Mouse (Mus musculus) frontal cortex, adult 2 months (tissue): ENCODE data around the gene Fmnl1. TPM values are rescaled to one million over a fixed set of nuclear protein-coding genes. Genes with fewer than 3 reads are reported as not detected.

ENCODE experiments used
- DNase-seq, 2 experiments: peaks; one replicate each; pipeline ENCODE4 v3.0.0; 2022; ENCODE audit warnings: low spot score in 1 of 2; ENCODE audit errors: extremely low spot score in 1 of 2
- polyA plus RNA-seq: library from polyadenylated mRNA; depleted of rRNA; stranded (reverse); fragments of >200 nt; gene quantifications from 2 replicates; pipeline ENCODE4 v1.2.3, GENCODE M21; 2012; rRNA removed

Fmnl1 gene
- 76.2 and 85.2 TPM in 2 replicates for polyA plus RNA-seq

DNA sequence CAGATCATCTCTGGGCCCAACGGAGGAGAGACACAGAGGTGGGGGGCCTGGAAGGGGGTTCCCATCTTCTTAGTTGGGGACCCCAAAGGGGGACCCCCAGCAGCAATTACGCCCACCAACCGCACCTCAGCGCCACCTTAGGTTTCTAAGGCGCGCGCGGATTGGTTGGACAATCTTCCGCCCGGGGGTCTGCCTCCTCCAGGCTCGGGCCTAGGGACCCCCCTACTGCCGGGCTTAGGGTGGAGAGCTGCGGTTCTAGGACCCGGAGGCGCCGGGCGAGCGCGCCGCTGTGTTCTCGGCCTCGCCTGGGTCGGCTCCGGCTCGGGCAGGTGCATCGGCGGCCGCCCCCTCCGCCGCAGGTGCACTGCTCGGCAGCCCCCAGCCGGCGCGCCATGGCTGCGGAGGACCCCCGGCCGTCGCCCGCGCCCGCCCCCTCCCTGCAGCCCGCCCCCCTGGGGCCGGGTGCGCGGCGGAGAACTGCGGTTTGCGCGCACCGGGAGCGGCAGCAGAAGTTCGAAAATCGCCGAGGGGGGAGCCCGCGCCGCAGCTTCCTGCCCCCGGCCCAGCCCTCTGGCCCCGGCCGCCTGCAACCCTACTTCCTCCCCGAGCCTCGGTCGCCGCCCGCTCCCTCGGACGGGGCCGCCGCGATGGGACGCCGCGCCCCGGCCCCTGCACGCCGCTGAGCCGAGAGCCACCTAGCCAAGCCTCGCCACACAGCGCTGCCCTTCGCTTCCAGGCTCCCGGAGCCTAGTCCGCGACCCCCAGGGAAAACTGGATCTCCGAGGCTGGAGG is at the start of gene Fmnl1:
TSS of gene Fmnl1 (plus strand) at position 614 of the 792 bp plus-strand sequence.
- DNase-seq: no peak

DNA sequence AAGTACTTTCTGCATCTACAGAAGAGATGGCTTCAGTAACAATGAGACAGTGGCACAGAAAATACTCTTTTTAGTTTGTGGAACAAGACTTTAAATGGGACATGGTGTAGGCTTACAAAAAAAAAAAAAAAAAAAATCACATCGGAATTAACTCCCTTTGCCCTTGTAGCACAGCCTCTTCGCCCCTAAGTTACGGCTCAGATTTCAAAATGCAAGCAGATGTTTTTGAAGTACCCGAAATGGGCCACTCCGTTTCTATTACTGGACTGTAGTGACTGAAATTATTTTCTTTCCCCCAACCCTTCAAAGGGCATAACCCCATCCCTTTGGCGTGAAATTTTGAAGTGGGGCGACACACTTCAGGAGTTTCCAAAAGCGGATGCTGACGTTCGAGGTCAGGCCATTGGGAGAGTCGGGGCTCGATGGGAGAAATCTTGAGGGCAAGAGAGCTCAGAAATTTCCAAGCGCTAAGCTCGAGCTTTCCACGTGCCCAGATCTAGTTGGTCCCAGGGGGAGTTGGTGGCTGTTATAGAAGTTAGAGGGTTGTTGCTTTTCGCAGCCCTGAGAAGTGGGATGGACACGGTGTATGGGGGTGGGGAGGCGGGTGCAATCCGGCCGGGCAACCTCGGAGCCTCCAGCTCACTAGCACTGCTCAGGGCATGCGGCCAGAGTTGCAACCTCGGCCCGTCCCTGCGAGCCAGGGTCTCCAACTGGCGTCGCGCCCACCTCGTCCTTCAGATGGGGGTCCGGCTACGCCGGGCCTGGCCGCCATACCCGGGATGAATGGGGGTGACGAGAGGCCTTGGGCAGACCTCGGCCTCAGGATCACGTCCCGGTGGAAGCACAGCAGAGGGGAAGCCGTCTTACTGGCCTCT is 39.0 kb upstream of the Fmnl1 start, which contains the start of gene Hexim2:
TSS of gene Hexim2 (plus strand) at position 729 of the 875 bp plus-strand sequence.
- DNase-seq: peak in 1 of 2 experiments; percentile 48

DNA sequence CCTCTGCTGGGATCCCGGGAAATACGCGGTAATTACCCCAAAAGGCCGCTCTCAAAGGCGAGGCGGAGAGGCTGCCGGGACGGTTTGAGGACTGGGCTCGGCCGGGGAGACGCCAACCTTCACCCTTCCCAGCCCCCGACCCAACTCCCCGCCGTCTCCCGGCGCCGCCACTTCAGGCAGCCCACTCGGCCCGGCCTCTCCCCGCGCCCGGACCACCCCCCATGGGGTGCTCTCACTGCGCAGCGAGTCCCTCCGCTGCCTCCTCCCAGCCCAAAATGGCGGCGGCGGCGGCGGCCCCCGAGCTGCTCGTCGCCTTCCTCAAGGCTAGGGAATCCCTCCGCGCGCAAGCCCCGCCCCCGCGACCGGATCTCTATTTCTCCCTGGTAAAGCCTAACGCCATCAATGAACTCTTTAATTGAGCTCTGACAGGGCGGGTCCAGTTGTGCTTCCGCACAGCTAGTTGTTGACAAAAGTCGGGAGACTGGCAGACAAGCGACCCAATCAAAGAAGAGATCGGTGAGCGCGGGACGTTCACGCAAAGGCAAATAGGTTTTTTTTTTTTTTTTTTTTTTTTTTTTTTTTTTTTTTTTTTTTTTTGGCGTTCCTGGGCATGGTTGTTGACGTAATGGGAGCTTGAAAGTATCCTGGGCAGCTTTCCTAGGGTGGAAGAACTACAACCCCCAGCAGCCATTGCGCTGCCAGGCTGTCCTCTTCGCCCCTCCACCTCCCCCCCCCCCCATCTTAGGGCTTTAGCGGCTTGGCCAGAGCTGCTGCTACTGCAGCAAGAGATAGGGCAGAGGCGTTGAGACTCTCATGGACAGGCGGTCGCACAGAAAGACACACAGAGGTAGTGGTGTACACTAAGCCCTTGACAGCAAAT is 38.1 kb upstream of the Fmnl1 start:
- DNase-seq: peak; percentile 100

DNA sequence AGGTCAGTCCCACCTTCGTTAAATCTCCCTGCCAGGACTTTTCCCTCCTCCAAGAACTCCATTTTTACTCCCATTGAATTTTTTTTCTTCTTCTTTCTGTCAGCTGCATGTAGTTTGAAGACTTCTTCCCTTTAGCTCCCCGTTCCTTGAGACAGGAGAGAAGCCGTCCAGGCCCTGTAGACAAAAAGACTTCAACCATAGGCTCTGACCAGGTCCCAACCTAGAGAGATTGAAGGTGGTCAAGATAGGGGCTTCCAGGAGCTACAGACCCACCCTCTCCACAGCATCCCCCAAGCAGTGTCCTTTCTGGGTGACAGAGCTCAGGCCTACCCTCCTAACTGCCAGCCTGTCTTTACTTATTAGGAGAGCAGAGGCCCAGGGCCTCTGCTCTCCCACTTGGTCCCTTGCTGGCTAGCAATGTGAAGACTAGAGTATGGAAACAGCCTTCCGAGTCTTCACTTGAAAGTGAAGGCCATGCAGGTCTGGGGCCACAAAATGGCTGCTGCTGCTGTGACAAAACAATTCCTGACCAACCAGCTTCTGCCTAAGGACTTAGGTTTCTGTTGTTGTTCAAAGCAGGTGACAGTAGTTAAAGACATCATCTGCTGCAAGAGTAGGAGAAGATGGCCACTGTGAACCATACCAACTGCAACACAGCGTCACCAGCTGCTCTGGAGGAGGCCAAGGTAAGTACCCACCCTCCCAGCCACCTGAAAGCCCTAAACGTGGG is 37.3 kb upstream of the Fmnl1 start:
- peak in 1 of 2 experiments; percentile 22 for DNase-seq

DNA sequence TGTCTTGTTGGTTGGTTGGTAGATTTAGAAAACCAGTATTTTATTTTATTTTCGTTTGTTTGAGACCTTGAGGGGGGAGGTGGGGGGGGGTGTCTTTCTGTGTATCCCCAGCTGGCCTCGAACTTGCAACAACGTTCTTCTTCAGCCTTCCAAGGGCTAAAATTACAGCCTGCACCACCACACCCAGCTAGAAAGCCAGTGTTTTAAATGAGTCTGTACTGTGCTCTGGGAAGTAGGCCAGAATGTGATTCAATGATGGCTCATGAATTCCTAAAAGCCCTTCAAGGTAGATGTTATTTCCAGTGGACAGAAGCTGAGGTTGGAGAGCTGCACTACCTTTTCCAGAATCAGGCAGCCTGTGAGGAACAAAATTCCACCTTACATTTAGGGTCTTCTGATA is 36.7 kb upstream of the Fmnl1 start:
- peak in 1 of 2 experiments; percentile 65 for DNase-seq

DNA sequence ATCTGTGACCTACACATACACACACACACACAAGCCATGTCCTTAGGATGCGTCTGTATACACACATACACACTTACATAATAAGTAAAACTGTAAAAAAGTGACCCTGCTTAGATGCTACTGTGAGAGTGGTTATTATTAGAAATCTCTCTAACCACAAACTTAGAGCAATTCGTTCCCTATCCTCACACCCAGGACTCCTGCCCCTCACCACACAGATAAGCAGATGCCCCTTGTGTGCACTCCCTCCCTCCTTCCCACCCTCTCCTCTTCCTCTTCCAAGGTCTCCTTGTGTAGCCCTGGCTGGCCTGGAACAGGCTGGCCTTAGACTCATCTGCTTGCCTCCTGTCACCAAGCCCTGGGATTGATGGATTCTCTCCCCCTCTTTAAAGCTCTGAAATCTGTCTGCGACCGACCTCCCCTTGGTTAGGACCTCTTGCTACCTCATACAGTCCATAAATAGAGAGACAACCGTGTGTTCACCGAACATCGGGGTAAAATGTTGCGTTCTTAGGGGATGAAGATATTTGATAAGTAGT is 34.8 kb upstream of the Fmnl1 start:
- no peak for DNase-seq

DNA sequence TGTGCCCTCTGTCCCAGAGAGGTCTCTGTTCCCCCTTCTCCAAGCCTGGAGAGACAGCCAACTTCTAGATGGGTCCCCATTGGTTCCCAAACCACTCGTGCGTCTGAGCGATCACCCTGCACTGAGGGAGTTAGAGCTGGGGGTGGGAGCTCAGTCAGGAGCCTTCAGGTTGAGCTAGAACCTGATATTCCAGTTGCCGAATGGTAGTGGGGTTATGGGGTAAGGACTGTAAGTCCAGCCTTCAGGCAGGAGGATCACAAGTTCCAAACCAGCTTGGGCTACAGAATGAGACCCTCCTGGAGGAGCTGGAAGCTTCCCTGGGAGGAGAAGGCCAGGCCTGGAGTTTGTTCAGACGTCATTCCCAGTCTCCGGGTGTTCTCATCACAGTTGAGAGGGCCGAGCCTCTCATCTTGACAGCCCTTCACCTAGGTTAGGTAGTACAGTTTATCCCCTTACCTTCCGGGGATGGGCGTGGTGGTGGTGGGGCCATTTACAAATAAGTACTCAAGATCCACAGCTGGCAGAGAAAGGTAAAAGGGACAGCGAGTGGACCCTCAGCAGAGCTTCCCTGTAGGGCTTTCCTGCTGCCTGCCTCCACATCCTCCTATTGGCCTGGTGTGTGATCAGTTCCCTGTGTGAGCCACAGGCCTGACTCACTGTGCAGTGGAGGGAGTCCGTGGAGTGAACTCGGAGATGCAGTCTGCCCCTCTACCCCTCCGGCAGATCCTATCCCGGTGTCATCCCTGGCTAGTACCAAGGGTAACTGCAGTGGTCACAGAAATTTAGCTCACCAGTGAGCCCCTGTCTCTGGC is 30.8 kb upstream of the Fmnl1 start:
- DNase-seq: no peak

DNA sequence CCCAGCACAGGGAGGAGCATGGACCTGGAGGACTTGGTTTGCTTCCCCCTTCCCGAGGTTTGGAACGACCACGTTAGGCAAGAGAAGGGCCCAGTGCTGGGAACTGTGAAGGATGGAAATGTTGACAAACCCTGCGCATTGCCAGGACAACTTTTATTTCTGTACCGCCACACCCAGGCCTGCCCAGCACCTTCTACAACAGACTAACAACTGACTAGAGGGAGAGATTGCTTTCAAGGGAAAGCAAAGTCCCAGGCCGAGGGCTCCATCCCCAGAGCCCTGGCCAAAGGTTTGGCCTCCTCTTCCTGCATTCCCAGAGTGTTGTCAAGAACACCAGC is 30.2 kb upstream of the Fmnl1 start:
- no peak for DNase-seq

DNA sequence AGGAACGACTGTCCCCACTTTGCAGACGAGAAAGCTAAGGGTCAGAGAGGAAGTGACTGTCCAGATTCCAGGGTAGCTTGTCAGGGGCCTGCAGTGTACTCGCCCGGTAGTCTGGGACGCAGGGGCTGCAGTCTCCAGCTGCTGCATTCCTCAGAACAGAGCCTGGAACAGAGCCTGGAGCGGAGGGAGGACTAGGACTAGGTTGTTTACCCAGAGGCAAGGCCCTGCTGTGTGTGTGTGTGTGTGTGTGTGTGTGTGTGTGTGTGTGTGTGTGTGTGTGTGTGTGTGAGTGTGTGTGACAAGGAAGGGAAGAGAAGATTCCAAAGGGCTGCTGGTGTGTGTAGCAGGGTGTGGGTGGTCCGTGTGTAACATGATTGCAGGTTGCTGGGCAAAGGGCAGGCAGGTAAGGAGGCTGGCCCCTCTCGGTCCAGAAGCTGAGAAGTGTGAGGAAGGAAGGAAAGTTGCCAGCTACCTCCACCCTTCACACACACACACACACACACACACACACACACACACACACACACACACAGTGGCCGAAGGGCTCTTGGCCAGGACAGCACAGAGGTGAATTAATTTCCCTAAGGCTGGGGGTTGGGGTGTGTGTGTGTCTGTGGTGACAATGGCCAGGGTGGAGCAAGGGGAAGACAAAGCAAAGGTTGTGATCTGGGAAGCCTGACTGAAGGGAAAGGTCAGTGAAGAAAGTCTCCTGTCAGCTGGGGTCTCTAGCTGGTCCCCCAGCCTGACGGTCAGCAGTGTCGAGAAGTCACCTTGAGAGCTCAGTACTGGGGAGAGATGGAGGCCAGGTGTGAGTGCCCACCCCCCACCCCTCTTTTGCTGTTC is 29.6 kb upstream of the Fmnl1 start:
- no peak for DNase-seq

DNA sequence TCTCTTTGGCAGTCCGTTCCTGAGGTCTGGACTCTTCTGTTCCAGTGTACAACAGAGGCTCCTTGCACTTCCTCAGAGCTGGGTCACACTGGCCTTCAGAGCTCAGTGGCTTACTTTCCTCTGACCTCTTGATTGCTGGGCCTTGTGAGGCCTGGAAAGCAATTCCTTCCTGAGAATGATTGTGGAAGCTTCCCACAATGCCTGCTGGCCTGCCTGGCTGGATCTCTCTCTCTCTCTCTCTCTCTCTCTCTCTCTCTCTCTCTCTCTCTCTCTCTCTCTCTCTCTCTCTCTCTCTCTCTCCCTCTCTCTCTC is 29.0 kb upstream of the Fmnl1 start:
- no peak for DNase-seq

DNA sequence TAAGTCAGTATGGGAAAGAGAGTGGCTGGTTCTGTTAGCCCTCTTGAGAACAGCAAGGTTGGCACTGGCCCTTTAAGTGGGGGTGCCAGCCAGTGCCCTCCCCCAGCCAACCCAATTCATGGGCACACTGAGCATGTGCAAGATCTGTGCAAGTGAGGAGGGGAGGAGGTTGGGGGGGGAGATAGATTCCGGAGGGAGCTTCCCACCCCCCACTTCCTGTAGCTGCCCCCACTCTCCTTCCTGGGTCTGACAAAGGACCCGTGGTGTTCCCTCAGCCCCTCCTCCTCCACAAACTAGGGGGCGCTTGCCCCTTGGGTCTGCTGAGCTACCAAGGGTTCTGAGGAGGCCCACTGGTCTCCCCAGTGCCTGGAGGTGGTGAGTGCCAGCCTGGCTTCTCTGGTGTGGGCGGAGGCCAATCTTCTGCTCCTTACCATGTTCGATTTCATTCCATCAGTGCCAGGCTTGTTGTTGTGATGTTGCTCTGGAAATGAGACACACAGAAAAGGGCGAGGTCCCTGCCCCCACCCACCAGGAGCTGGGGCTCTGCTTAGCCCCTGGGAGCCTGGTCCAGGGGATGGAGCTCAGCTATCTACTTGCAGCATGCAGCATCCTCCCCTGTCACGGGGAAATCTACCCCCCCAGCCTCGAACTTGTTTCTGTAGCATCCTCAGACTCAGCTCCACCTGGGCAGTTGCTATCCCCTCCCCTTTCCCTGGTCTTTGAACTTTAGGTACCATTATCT is 28.3 kb upstream of the Fmnl1 start:
- DNase-seq: peak; percentile 88 to 94

DNA sequence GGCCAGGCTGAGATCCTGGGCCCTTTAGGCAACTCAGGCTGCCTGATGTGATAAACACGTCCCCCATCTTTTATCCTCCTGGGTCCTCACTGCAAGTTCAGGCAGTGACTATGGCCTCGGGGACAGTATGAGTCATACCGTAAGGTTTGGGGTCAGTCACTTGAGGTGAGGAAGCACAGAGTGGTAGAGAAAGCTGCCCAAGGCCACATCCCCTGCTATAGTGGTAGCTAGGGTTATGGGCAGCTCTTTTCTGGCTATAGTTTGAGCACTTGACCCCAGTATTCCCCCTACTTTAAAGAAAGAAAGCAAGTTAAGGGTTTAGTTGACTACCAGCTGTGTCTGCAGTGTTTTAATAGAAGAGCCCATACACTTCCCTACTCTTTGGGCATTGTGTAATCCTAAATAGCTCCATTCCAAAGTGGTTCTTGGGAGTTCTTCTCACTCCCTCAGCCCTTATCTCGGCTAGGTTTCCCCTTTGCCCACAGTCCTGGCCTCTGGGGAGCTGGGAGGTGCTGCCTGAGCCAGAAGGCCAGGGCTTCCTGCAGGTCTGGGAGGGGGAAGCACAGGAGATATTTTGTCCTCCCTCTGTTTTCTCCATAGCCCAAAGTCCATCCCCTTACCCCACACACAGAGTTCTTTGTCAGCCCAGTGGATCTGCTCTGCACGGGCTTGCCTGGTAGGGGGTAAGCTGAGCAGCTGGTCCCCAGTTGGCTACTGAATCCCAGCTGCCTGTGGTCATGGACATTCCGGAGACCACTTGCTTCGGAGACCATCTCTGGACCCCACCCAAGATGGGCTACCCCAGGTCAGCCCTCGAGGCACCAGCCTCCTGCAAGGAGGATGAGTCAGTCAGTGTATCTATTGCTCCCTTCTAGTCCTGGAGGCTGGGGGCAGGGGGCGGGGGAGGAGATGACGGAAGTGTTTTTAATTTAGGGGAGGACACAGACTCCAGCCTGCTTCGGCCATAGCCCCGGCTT is 26.3 kb upstream of the Fmnl1 start:
- no peak for DNase-seq

DNA sequence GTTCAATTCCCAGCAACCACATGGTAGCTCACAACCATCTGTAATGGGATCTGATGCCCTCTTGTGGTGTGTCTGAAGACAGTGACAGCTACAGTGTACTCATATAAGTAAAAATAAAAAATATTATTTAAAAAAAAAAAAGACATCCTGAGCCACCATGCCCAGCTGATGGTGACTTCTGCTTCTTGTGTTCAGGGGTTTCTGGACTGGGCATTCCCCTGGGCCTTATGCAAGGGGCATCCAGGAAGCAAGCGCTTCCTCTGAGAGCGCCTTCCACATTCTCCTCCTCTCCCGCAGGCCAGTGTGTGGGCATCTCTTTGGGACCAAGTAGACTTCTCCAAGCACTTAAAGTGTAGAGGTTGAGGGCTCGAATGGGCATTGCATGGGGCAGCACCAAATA is 24.5 kb upstream of the Fmnl1 start:
- no peak for DNase-seq

DNA sequence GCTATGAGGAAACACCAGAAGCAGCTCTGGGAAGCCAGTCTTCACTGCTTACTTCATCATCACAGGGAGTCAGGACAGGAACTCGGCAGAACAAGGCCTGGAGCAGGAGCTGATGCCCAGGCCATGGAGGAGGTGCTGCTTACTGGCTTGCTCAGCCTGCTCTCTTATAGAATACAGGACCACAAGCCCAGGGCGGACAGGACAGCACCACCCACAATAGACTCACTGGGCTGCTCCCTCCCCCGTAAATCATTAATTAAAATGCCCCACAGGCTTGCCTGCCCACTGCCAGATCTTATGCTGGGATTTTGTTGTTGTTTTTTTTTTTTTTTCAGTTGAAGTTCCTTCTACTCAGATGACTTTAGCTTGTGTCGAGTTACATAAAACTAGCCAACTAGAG is 23.1 kb upstream of the Fmnl1 start:
- no peak for DNase-seq

DNA sequence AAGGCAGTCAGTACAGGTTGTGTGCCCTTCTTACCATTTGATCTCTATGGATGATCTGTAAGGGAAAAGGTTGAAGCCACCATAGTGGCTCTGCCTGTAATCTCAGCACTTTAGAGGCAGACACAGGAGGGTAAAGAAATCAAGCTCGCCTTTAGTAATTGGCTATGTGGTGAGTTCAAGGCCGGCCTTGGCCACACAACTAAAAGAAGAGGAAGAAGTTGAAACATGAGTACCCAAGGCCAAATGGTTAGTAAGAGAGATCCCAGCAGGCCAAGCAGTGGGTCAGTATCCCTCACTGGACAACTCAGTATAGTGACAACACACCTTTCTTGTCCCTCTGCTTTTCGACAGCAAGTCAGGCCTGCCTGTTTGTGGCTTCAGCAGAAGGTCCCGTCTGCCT is 21.1 kb upstream of the Fmnl1 start:
- no peak for DNase-seq
